Mouse (Mus musculus) MEL (cell line): ENCODE measurements around the gene Gab2.

Experiments used
- CTCF ChIP-seq, 3 experiments: IDR thresholded peaks in 2 of 3; conservative IDR thresholded peaks in 1 of 3; 2 replicates each; pipeline ENCODE4 v1.5.1; 2011 to 2012; ENCODE audit warnings: low read length in 3 of 3, low read depth in 2 of 3, mild to moderate bottlenecking in 2 of 3, improper control_type of control experiment in 1 of 3, inconsistent platforms in 1 of 3, mixed read lengths in 1 of 3, moderate library complexity in 1 of 3; ENCODE audit not compliant: control insufficient read depth in 1 of 3, insufficient read depth in 1 of 3, poor library complexity in 1 of 3, severe bottlenecking in 1 of 3
- NRF1 ChIP-seq: IDR thresholded peaks from 2 replicates; pipeline ENCODE4 v1.6.1; 2014; ENCODE audit warnings: low read depth, mild to moderate bottlenecking, inconsistent platforms, low read length, improper control_type of control experiment, moderate library complexity; ENCODE audit not compliant: poor library complexity, insufficient read depth, severe bottlenecking

DNA sequence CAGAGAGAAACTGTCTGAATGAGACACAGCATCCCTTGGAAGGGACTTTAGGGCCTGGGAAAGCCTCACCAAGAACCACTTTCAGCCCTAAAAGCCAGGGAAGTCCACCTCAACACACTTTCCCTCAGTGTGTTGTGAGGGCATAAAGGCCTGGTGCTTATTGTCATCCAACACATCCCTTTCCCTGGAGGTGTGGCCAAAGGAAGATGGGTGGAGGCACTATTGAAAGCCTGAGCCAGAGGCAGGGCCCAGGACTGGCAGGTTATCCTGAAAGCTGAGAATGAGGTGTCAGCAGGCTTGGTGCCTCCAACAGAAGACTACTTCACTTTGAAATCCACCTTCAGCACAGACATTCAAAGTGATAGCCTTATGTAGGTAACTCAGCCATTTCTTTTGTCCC lies 223.1 kb downstream of the Gab2 start:
- TF ChIP-seq NRF1, result no peak
- no peak for TF ChIP-seq CTCF (IDR thresholded peaks at IDR 0.05 in 2 of 3, conservative IDR thresholded peaks at IDR 0.05 in 1 of 3; ENCODE audit: control insufficient read depth in 1 of 3, insufficient read depth in 1 of 3, low read depth in 2 of 3, low read length in 3 of 3, poor library complexity in 1 of 3, severe bottlenecking in 1 of 3)
